8 mouse cellular contexts compared by ENCODE assay signal in the genomic region with DNA sequence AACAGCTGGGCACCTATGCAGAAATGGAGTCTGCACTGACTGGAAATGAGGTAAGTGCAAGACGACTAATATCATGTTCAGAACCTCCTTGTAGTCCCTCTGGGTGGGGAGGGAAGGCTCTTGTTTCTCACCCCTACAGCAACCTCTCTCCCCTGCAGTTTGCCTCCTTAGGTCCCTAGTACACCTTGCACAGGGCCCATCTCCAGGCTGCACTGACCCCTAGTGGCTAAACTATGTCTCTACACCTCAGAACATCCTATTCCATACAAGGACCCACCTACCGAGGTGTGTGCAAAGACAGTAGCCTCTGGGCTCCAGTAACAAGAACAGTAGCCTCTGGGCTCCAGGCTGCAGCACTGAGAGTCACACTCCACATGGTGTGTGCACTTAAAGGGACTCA. TPM values are rescaled to one million over a fixed set of nuclear protein-coding genes. Genes with fewer than 3 reads are reported as not detected.
DNase-seq lines count a peak whose midpoint lies in the region; ATAC-seq and TF ChIP-seq lines count a peak whose summit lies in the region.

No protein-coding gene starts in this region.

- TF ChIP-seq CTCF in CH12.LX (conservative IDR thresholded peaks at IDR 0.05 in 1 of 2, IDR thresholded peaks at IDR 0.05 in 1 of 2; ENCODE audit: low read depth in 2 of 2, low read length in 2 of 2) = peak; percentile 91 to 96
- TF ChIP-seq CTCF in kidney, postnatal 0 days (IDR thresholded peaks at IDR 0.05; ENCODE audit: low read depth) = peak; percentile 96

- TF ChIP-seq POLR2A in CH12.LX (IDR thresholded peaks at IDR 0.05; ENCODE audit: low read depth, low read length) = no peak

- dilution Hi-C loops in CH12.LX (cut with MboI; ENCODE audit: extremely low pct_ligation_motif_present, extremely low pct_unique_long_range_greater_than_20kb, low sequenced_read_pairs) = no loop called here

- H3K4me3 ChIP-seq in CH12.LX (replicated peaks in 1 of 3; ENCODE audit: low read depth in 2 of 3, low read length in 2 of 3, poor library complexity in 1 of 3) = no peak overlapping the region
- H3K4me3 ChIP-seq in heart, embryonic 11.5 days (ENCODE audit: low read depth, low read length) = no peak overlapping the region
- no peak overlapping the region for H3K4me3 ChIP-seq in kidney, postnatal 0 days (replicated peaks; ENCODE audit: low read depth, low read length)

- H3K4me1 ChIP-seq in CH12.LX (ENCODE audit: control insufficient read depth in 1 of 2, insufficient read depth in 2 of 2) = peaks cover 0 to 13% of the 10 kb centered on the region in 2 experiments; a peak in 2 of 4 replicates
- no peaks in the 10 kb centered on the region; the same call in 1 of the 2 replicates for H3K4me1 ChIP-seq in heart, embryonic 11.5 days (ENCODE audit: control insufficient read depth, insufficient read depth, low read length)
- no peaks in the 10 kb centered on the region; the same call in 1 of the 2 replicates for H3K4me1 ChIP-seq in kidney, postnatal 0 days (replicated peaks; ENCODE audit: insufficient read depth, low read length)

- no peak overlapping the region for H3K27ac ChIP-seq in CH12.LX (ENCODE audit: insufficient read depth, low read depth)
- H3K27ac ChIP-seq in heart, embryonic 11.5 days (ENCODE audit: low read depth, low read length) = no peak overlapping the region
- no peak overlapping the region for H3K27ac ChIP-seq in kidney, postnatal 0 days

- peak; percentile 73 for DNase-seq in CH12.LX (ENCODE audit: extremely low read depth)
- peak; percentile 75 for DNase-seq in adrenal gland, adult 2 months
- peak; percentile 79 for DNase-seq in embryo, embryonic 9.5 days (ENCODE audit: extremely low spot score)
- peak; percentile 92 for DNase-seq in kidney, postnatal 0 days (ENCODE audit: low spot score)
- DNase-seq in lung, postnatal 14 days = peak; percentile 77
- DNase-seq in retina, postnatal 1 day = peak; percentile 84
- peak; percentile 60 to 63 for DNase-seq in urinary bladder, postnatal 36 days (ENCODE audit: low spot score in 2 of 2)

- peak; percentile 11; the same call in 1 of the 2 replicates for ATAC-seq in heart, embryonic 11.5 days (replicated peaks; ENCODE audit: insufficient number of reproducible peaks, low FRiP score, low TSS enrichment)
- peak; percentile 51 for ATAC-seq in kidney, postnatal 0 days (replicated peaks; ENCODE audit: low FRiP score, low read depth)

- 0% methylated on average over 2 of the region's 2 CpGs for WGBS in heart, embryonic 11.5 days (ENCODE audit: insufficient replicate concordance)
- 0% methylated on average over 2 of the region's 2 CpGs for WGBS in kidney, postnatal 0 days

- H3K36me3 ChIP-seq in CH12.LX (replicated peaks in 1 of 2; ENCODE audit: control insufficient read depth in 1 of 2, insufficient read depth in 1 of 2, low read length in 1 of 2) = no peaks in the 10 kb centered on the region
- H3K36me3 ChIP-seq in heart, embryonic 11.5 days (ENCODE audit: control insufficient read depth, insufficient read depth, low read length) = no peaks in the 10 kb centered on the region
- no peaks in the 10 kb centered on the region for H3K36me3 ChIP-seq in kidney, postnatal 0 days (ENCODE audit: insufficient read depth, low read length)

- H3K9me3 ChIP-seq in CH12.LX (replicated peaks; ENCODE audit: low read length) = peaks cover 3% of the 10 kb centered on the region
- no peaks in the 10 kb centered on the region for H3K9me3 ChIP-seq in heart, embryonic 11.5 days (replicated peaks; ENCODE audit: control insufficient read depth, low read length)
- no peaks in the 10 kb centered on the region for H3K9me3 ChIP-seq in kidney, postnatal 0 days (replicated peaks; ENCODE audit: low read length)

- peak; percentile 95 for TF ChIP-seq RAD21 in CH12.LX (IDR thresholded peaks at IDR 0.05; ENCODE audit: low read depth, low read length)

- TF ChIP-seq EP300 in CH12.LX (IDR thresholded peaks at IDR 0.05; ENCODE audit: low read length) = no peak

- H3K79me2 ChIP-seq in CH12.LX (replicated peaks; ENCODE audit: control insufficient read depth, extremely low read depth, insufficient read depth, poor library complexity, severe bottlenecking) = no peaks in the 10 kb centered on the region

- H3K9ac ChIP-seq in CH12.LX (ENCODE audit: insufficient read depth, low read depth) = no peak overlapping the region
- no peak overlapping the region for H3K9ac ChIP-seq in heart, embryonic 11.5 days (ENCODE audit: low read depth, low read length)
- H3K9ac ChIP-seq in kidney, postnatal 0 days (ENCODE audit: low read depth, low read length) = no peak overlapping the region

- in situ Hi-C loops in CH12.LX (cut with MboI; ENCODE audit: low pct_ligation_motif_present, low pct_unique_long_range_greater_than_20kb, low sequenced_read_pairs) = loop anchor here (5.0 to 25.0 kb wide), 2 partner anchors 127 to 302 kb away; a partner anchor contains a TSS

- no peak overlapping the region for H3K4me2 ChIP-seq in CH12.LX (ENCODE audit: insufficient read depth, low read depth, poor library complexity, severe bottlenecking)
- no peak overlapping the region for H3K4me2 ChIP-seq in heart, embryonic 11.5 days
- no peak overlapping the region for H3K4me2 ChIP-seq in kidney, postnatal 0 days (ENCODE audit: low read length)

- H3K27me3 ChIP-seq in CH12.LX (replicated peaks) = peaks cover 26% of the 10 kb centered on the region
- peaks cover 16% of the 10 kb centered on the region for H3K27me3 ChIP-seq in heart, embryonic 11.5 days (ENCODE audit: control insufficient read depth, insufficient read depth, low read length)
- no peaks in the 10 kb centered on the region for H3K27me3 ChIP-seq in kidney, postnatal 0 days (ENCODE audit: insufficient read depth, low read length)

TF ChIP-seq in CH12.LX, 34 proteins besides CTCF, POLR2A, EP300 and RAD21:
- TF ChIP-seq MAZ (IDR thresholded peaks at IDR 0.05; ENCODE audit: low read depth, low read length) (no peak), CHD1 (IDR thresholded peaks at IDR 0.05; ENCODE audit: low read depth, low read length) (no peak), ZNF384 (IDR thresholded peaks at IDR 0.05; ENCODE audit: low read depth, low read length) (no peak), ZC3H11A (IDR thresholded peaks at IDR 0.05; ENCODE audit: low read depth, low read length) (peak; percentile 76), MAFK (IDR thresholded peaks at IDR 0.05; ENCODE audit: insufficient replicate concordance, low read length) (no peak), NELFE (IDR thresholded peaks at IDR 0.05; ENCODE audit: low read depth, low read length) (0 out of 2 replicates have a peak, but pooled peaks have one; percentile 26), SMC3 (IDR thresholded peaks at IDR 0.05; ENCODE audit: low read depth, low read length) (peak; percentile 95)

RNA-seq across cellular contexts. Expression of a gene that starts 5.2 kb away (rescaled TPM):
- total RNA-seq in CH12.LX (2012; rRNA removed) = 0.17 TPM in 1 of 2 replicates, not detected in the other
- not detected in 2 replicates for total RNA-seq in CH12.LX (2014; rRNA removed)
- not detected in 2 replicates for polyA plus RNA-seq in CH12.LX (2012; ENCODE audit: insufficient read length, low read depth)
- total RNA-seq in adrenal gland, adult 2 months (2021) = 1 to 10 TPM; 4.7 to 7.7 TPM
- 1.2 and 1.8 TPM in 2 replicates for polyA plus RNA-seq in adrenal gland, adult 2 months (2012; rRNA removed)
- polyA plus RNA-seq in heart, embryonic 11.5 days (2014; fragmentation: Nextera tagmentation; extraction: Ambion mirVana) = 2.1 and 2.2 TPM in 2 replicates
- 2.9 TPM in 2 replicates for polyA plus RNA-seq in kidney, postnatal 0 days (2015; fragmentation: Nextera tagmentation; extraction: Ambion mirVana)

RNA-seq across cellular contexts. Expression of a gene that starts 18.7 kb away (rescaled TPM):
- total RNA-seq in CH12.LX (2012; rRNA removed) = 0.08 and 0.17 TPM in 2 replicates
- 0.66 TPM in 2 replicates for total RNA-seq in CH12.LX (2014; rRNA removed)
- 0.56 and 0.63 TPM in 2 replicates for polyA plus RNA-seq in CH12.LX (2012; ENCODE audit: insufficient read length, low read depth)
- total RNA-seq in adrenal gland, adult 2 months (2021) = 10 to 100 TPM; 13.8 to 19.5 TPM
- polyA plus RNA-seq in adrenal gland, adult 2 months (2012; rRNA removed) = 10.5 and 11.3 TPM in 2 replicates
- 4.9 and 6.5 TPM in 2 replicates for polyA plus RNA-seq in heart, embryonic 11.5 days (2014; fragmentation: Nextera tagmentation; extraction: Ambion mirVana)
- polyA plus RNA-seq in kidney, postnatal 0 days (2015; fragmentation: Nextera tagmentation; extraction: Ambion mirVana) = 13.3 and 13.5 TPM in 2 replicates
